Mouse (Mus musculus) ovary, postnatal 36 days (tissue): Measurements from ENCODE around the gene Arpc4.
A peak's percentile ranks its signal among the peaks of the same experiment; 100 is the strongest.

Experiments used
- DNase-seq: peaks from one replicate; pipeline ENCODE4 v3.0.0; 2022; ENCODE audit warnings: low spot score, mixed read lengths

Arpc4 gene

DNA sequence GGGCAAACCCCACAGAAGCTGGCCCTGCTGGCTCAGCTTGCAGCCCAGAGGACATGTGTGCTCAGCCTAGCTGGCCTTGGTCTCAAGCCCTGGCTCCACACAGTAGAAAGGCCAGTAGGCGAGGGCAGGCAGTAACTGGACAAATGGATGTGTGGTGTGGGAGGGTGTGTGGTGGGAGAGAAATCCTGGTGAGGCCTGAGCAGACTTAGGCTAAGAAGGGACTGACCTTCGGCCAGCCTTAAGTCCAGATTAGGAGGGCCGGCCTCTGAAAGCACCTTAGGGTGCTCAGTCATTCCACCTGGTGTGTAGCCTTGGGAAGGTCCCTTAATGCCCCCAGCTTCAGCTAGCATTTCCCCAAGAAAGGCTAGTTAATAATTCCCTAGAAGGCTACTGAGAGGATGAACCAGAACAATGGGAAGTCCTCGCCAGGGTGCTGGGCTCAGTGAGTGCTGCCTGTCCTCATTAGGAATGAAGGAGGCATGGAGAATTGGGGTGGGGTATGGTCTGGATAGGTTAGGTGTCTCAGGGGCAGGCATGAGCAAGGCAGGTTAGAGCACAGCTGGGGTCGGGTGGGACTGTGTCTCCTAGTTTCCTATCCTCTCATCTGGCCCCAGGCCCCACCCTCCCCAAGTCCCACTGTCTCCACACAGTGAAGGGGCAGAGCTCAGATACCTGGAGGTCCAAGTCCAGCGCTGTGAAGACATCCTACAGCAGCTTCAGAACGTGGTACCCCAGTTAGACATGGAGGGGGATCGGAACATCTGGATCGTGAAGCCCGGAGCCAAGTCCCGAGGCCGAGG lies 26.9 kb downstream of the Arpc4 start:
- no peak for DNase-seq

DNA sequence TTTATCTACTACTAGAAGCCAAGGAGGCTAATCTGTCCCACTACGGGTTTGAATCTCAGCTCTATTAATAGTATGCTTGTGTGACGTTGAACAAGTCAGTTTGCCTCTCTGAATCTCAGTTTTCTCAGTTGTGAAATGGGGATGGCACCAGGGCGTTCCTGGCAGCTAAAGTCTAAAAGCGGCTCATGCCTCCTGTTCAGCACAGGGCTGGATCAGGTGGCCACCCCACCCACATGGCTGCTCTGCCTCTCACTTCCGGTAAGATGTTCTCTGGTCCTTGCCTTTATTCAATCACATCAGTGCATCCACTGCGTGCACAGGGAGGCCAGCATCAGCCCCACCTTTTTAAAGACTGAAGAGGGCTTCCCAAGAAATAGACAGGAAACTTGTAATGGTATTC lies 27.6 kb downstream of the Arpc4 start:
- no peak for DNase-seq

DNA sequence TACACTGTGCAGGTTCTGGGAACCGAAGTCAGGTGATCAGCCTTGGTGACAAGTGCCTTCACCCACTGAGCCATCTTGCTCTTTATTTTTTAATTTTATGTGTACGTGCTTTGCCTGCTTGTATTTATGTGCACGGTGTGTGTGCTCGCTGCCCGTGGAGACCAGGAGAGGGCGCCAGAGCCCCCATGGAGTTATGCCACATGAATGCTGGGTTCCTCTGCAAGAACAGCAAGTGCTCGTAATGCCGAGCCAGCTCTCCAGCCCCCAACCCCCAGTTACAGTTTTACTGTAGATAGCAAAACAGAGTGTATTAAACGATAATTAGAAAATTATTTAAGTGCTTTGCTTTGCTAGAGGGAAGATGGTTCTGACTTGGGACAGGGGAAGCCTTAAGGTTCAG lies 28.8 kb downstream of the Arpc4 start:
- no peak for DNase-seq

GRCm38 (mm10) chr6:113410001-113410400 lies 32.1 kb downstream of the Arpc4 start:
- no peak for DNase-seq

GRCm38 (mm10) chr6:113416416-113416815 lies 38.5 kb downstream of the Arpc4 start:
- no peak for DNase-seq

DNA sequence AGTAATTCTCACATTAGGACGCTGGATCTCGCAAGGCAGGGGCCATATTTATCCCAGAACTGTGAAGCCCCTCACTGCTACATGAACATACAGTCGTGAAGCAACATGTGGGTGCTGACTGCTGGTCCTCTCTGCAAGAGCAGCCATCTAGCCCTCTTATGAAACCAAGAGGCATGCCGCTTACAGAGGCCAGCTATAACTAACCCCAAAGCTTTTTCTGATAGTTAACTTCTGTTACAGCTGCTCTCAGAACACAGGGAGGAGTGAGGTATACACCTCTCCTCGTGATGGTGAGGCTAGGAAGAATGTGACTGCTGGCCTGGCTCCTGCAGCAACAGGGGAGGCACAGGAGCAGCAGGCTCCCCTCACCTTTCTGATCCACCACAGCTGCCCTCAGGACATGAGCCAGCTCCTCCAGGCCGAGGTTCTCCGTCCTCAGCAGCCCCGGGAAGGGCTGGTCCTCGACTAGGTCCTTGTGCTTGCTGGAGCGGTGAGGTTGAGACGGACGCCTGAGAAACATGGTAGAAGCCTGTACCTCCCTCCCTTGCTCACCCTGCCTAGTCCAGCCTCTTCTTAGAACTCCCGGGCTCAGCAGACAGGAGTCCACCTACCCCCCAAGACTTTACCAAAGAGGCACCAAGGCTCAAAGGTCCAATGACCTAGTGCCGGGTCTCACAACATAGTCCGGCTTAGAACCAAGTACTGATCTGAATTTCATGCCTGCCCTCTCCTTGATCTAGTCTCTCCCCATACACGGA lies 40.7 kb downstream of the Arpc4 start:
- peak; percentile 43 for DNase-seq

DNA sequence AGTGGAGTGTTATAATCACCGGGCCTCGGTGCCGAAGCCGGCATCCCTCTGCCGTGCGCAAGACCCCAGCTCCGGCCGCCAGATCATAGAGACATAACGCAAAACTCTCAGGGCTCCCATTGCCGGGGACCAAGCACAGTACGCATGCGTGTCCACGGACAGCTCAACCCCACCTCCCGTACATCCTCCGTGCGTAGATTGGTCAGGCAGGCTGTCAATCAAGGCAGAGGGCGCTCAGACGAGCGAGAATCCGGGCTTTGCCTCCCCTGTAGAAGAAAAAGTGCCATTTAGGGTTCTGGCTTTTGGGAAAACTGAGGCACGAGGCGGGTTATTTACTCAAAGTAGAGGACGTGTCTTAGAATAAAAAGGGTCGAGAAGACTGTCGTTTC lies 41.3 kb downstream of the Arpc4 start, which contains the start of gene Rpusd3:
Rpusd3 (minus strand) TSS at position 142 of the 389 bp plus-strand sequence.
- DNase-seq = peak; percentile 98

DNA sequence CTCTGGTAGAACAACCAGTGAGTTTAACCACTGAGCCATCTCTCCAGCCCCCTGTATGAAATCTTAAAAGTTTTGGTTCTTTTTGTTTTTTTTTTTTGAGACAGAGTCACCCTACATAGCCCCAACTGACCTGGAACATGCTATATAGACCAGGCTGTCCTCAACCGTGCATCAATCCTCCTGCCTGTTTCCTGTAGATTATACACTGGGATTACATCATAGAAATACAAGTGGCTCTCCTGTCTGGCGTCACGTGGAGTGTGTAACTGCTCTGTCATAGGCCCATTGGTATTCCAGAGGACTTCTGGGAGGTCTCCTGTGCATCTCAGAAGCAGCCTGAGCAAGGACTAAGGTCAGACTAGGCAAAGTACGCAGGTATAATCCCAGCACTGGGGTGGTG lies 45.1 kb downstream of the Arpc4 start:
- no peak for DNase-seq

- DNase-seq = no peak
These were observed 46.3 kb downstream of the Arpc4 start for GRCm38 (mm10) chr6:113424187-113424586.

GRCm38 (mm10) chr6:113426696-113427095 lies 48.8 kb downstream of the Arpc4 start:
- DNase-seq = no peak

GRCm38 (mm10) chr6:113427397-113427796 lies 49.5 kb downstream of the Arpc4 start:
- DNase-seq = no peak

- DNase-seq = no peak
These were observed 50.1 kb downstream of the Arpc4 start for GRCm38 (mm10) chr6:113428006-113428405.

DNA sequence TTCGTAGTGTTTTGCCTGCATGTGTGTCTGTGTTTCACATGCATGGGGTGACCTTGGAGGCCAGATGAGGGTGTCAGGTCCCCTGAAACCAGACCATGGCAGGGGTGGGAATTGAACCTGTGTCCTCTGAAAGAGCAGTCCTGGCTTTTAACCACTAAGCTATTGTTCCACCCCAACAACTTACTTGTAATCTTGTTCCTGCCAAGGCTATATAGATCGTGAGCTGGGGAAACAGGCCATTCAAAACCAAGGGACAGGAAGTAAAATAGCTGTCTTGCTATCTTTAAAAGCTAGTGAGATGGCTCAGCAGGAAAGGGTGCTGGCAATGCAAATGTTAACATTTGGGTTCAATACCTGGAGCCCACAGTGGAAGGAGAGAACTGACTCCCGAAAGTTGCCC lies 52.0 kb downstream of the Arpc4 start:
- no peak for DNase-seq

- no peak for DNase-seq
These were observed 52.9 kb downstream of the Arpc4 start for GRCm38 (mm10) chr6:113430846-113431245.

GRCm38 (mm10) chr6:113431801-113432200 lies 53.9 kb downstream of the Arpc4 start:
- DNase-seq = no peak

- no peak for DNase-seq
These were observed 55.7 kb downstream of the Arpc4 start for GRCm38 (mm10) chr6:113433661-113434060.

- no peak for DNase-seq
These were observed 56.8 kb downstream of the Arpc4 start for GRCm38 (mm10) chr6:113434691-113435090.

DNA sequence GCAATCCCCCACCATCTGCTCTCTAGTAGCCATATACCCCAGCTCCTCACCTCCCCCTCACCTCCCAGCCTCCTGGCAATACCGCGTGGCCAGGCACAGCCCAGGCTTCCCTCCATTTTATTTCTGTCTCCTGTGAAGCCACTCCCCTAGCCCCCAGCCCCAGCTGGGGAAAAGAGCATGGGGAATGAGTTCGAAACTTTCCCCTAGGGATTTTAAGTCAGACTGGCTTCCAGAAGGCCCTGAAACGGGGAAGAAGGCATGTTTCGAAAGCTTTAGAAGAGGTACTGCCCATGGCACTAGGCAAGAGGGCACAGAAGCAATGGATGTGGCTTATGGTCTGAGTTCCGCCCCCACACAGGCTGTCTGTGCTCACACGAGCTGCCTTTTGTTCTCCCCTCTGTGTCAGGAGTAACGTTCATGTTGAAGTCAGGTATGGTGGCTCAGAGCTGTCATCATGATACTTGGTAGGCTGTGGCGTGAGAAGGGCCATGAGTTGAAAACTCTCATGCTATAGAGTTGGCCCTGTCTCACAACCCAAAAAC lies 57.8 kb downstream of the Arpc4 start, which contains the start of gene Cidec:
Cidec (minus strand) TSS at position 97 of the 542 bp plus-strand sequence.
- no peak for DNase-seq

DNA sequence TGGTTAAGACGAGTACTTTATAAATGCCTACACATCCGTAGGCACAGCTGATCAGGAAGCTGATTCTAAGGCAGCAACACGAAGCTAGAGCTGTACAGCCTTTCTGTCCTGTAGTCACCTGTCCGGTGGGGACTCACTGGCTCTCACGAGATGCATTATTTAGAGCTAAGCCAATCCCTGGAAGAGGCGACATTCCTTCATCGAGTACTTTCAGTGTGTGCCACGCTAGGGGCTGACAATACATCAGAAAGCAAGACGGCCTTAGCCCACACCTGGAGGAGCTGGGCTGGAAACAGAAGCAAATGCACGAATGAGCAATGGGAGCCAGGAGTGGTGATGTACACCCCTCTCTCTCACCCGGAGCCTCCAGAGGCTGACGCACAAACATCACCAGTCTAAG lies 59.2 kb downstream of the Arpc4 start:
- DNase-seq = no peak

- DNase-seq = no peak
These were observed 61.0 kb downstream of the Arpc4 start for GRCm38 (mm10) chr6:113438721-113439430.
